Mouse (Mus musculus): ENCODE results near the gene Nufip2.

- no peak for TF ChIP-seq CTCF (IDR thresholded peaks at IDR 0.05; ENCODE audit: borderline replicate concordance, insufficient read depth, low read depth, low read length)
- TF ChIP-seq POLR2A (IDR thresholded peaks at IDR 0.05; ENCODE audit: borderline replicate concordance, insufficient read depth, low read length), result no peak
Observed at GRCm38 (mm10) chr11:77763673-77764340, 77.9 kb downstream of the Nufip2 start.
